Mouse (Mus musculus): ENCODE measurements at regions not wholly inside any gene's neighbourhood (a gene's known extent, or its start where the extent isn't known, plus 50 kb on each side); places are given as distances from the start of the nearest gene placed in this dataset.

GRCm38 (mm10) chr11:64369516-64369915, 65.6 kb upstream of the Hs3st3a1 start:
- intact Hi-C loops (cut with DNase I): no loop called here
- DNase-seq (ENCODE audit: extremely low spot score in 1 of 2, low spot score in 2 of 2): no peak

GRCm38 (mm10) chr11:64335456-64335855, 99.7 kb upstream of the Hs3st3a1 start:
- DNase-seq (ENCODE audit: extremely low spot score in 1 of 2, low spot score in 2 of 2): no peak
- intact Hi-C loops (cut with DNase I): no loop called here

- intact Hi-C loops (cut with DNase I): no loop called here
- DNase-seq (ENCODE audit: extremely low spot score in 1 of 2, low spot score in 2 of 2): no peak
Observed at GRCm38 (mm10) chr11:64332406-64332805, 102.7 kb upstream of the Hs3st3a1 start.

- DNase-seq (ENCODE audit: extremely low spot score in 1 of 2, low spot score in 2 of 2): peak; percentile 14 to 21
- intact Hi-C loops (cut with DNase I): no loop called here
Observed at GRCm38 (mm10) chr11:64331811-64332210, 103.3 kb upstream of the Hs3st3a1 start.

- intact Hi-C loops (cut with DNase I): no loop called here
- DNase-seq (ENCODE audit: extremely low spot score in 1 of 2, low spot score in 2 of 2): no peak
Observed at GRCm38 (mm10) chr11:64329129-64329528, 106.0 kb upstream of the Hs3st3a1 start.

- no peak for DNase-seq (ENCODE audit: extremely low spot score in 1 of 2, low spot score in 2 of 2)
Observed at GRCm38 (mm10) chr11:64327771-64328170, 107.4 kb upstream of the Hs3st3a1 start.

GRCm38 (mm10) chr11:64326646-64327045, 108.5 kb upstream of the Hs3st3a1 start:
- intact Hi-C loops (cut with DNase I): no loop called here
- DNase-seq (ENCODE audit: extremely low spot score in 1 of 2, low spot score in 2 of 2): no peak

More at GRCm38 (mm10) chr11:64327771-64328170, 107.4 kb upstream of the Hs3st3a1 start:
- intact Hi-C loops (cut with DNase I): no loop called here

- intact Hi-C loops (cut with DNase I): no loop called here
- no peak for DNase-seq (ENCODE audit: extremely low spot score in 1 of 2, low spot score in 2 of 2)
Observed at GRCm38 (mm10) chr11:64321900-64322425, 113.2 kb upstream of the Hs3st3a1 start.

GRCm38 (mm10) chr11:64317458-64317857, 117.7 kb upstream of the Hs3st3a1 start:
- intact Hi-C loops (cut with DNase I): no loop called here
- DNase-seq (ENCODE audit: extremely low spot score in 1 of 2, low spot score in 2 of 2): no peak

- no peak for DNase-seq (ENCODE audit: extremely low spot score in 1 of 2, low spot score in 2 of 2)
- intact Hi-C loops (cut with DNase I): no loop called here
Observed at GRCm38 (mm10) chr11:64314997-64315396, 120.1 kb upstream of the Hs3st3a1 start.

- DNase-seq (ENCODE audit: extremely low spot score in 1 of 2, low spot score in 2 of 2): no peak
- intact Hi-C loops (cut with DNase I): no loop called here
Observed at GRCm38 (mm10) chr11:64313241-64313640, 121.9 kb upstream of the Hs3st3a1 start.

- intact Hi-C loops (cut with DNase I): no loop called here
- DNase-seq (ENCODE audit: extremely low spot score in 1 of 2, low spot score in 2 of 2): no peak
Observed at GRCm38 (mm10) chr11:64309881-64310280, 125.3 kb upstream of the Hs3st3a1 start.

- intact Hi-C loops (cut with DNase I): no loop called here
- DNase-seq (ENCODE audit: extremely low spot score in 1 of 2, low spot score in 2 of 2): no peak
Observed at GRCm38 (mm10) chr11:64297825-64298224, 137.3 kb upstream of the Hs3st3a1 start.

- no peak for DNase-seq (ENCODE audit: extremely low spot score in 1 of 2, low spot score in 2 of 2)
- intact Hi-C loops (cut with DNase I): no loop called here
Observed at GRCm38 (mm10) chr11:64288236-64288635, 146.9 kb upstream of the Hs3st3a1 start.

- intact Hi-C loops (cut with DNase I): no loop called here
- no peak for DNase-seq (ENCODE audit: extremely low spot score in 1 of 2, low spot score in 2 of 2)
Observed at GRCm38 (mm10) chr11:64287499-64287898, 147.6 kb upstream of the Hs3st3a1 start.

- DNase-seq (ENCODE audit: extremely low spot score in 1 of 2, low spot score in 2 of 2): no peak
- intact Hi-C loops (cut with DNase I): no loop called here
Observed at GRCm38 (mm10) chr11:64281781-64282180, 153.4 kb upstream of the Hs3st3a1 start.

- no peak for DNase-seq (ENCODE audit: extremely low spot score in 1 of 2, low spot score in 2 of 2)
- intact Hi-C loops (cut with DNase I): no loop called here
Observed at GRCm38 (mm10) chr11:64278259-64279003, 156.7 kb upstream of the Hs3st3a1 start.

- DNase-seq (ENCODE audit: extremely low spot score in 1 of 2, low spot score in 2 of 2): no peak
- intact Hi-C loops (cut with DNase I): no loop called here
Observed at GRCm38 (mm10) chr11:64273726-64274125, 161.4 kb upstream of the Hs3st3a1 start.

- intact Hi-C loops (cut with DNase I): no loop called here
- DNase-seq (ENCODE audit: extremely low spot score in 1 of 2, low spot score in 2 of 2): no peak
Observed at GRCm38 (mm10) chr11:64273214-64273613, 161.9 kb upstream of the Hs3st3a1 start.

- no peak for DNase-seq (ENCODE audit: extremely low spot score in 1 of 2, low spot score in 2 of 2)
- intact Hi-C loops (cut with DNase I): no loop called here
Observed at GRCm38 (mm10) chr11:64268121-64268520, 167.0 kb upstream of the Hs3st3a1 start.

- intact Hi-C loops (cut with DNase I): no loop called here
- DNase-seq (ENCODE audit: extremely low spot score in 1 of 2, low spot score in 2 of 2): peak in 1 of 2 experiments; percentile 3
Observed at GRCm38 (mm10) chr11:64267547-64267946, 167.6 kb upstream of the Hs3st3a1 start.

Measured in left cerebral cortex, postnatal 10 days (tissue).